In genomic region chr7:90540811-90541323, GRCm38 (mm10) we compare ENCODE assay signal across 13 mouse cellular contexts.
"Had no signal": no experiment of that assay in that cellular context is flagged by ENCODE, and none has a peak within 500 bp of the region (broad histone marks: within the 10 kb centered on the region; RNA-seq: fewer than 3 reads in every experiment).

No protein-coding gene starts in this region.

- H3K27me3 ChIP-seq: limb, embryonic 13.5 days; midbrain, embryonic 13.5 days; neural tube, embryonic 15.5 days had no signal

- H3K4me3 ChIP-seq: layer of hippocampus, adult 2 months; limb, embryonic 13.5 days; midbrain, embryonic 13.5 days; myocyte; neural tube, embryonic 15.5 days had no signal

- ATAC-seq: midbrain, embryonic 13.5 days had no signal

- DNase-seq: kidney, postnatal 10 days; kidney, postnatal 4 days; left cerebral cortex, postnatal 4 days; lung, adult 18-20 months; right cerebral cortex, adult 18-20 months; right cerebral cortex, postnatal 25 days; thymus, postnatal 36 days had no signal

- H3K36me3 ChIP-seq: limb, embryonic 13.5 days; midbrain, embryonic 13.5 days; neural tube, embryonic 15.5 days had no signal

- H3K27ac ChIP-seq: limb, embryonic 13.5 days; liver, embryonic 14.5 days; midbrain, embryonic 13.5 days; neural tube, embryonic 15.5 days had no signal

- H3K4me1 ChIP-seq: limb, embryonic 13.5 days; neural tube, embryonic 15.5 days had no signal

- H3K4me2 ChIP-seq: limb, embryonic 13.5 days; midbrain, embryonic 13.5 days; neural tube, embryonic 15.5 days had no signal

- H3K9me3 ChIP-seq: limb, embryonic 13.5 days; midbrain, embryonic 13.5 days; neural tube, embryonic 15.5 days had no signal

- H3K9ac ChIP-seq: limb, embryonic 13.5 days; liver, embryonic 14.5 days; midbrain, embryonic 13.5 days; neural tube, embryonic 15.5 days had no signal
